Mouse (Mus musculus) Patski (cell line): ENCODE data around the gene Nol4l. TPM values are rescaled to one million over a fixed set of nuclear protein-coding genes. Genes with fewer than 3 reads are reported as not detected.
A peak's percentile ranks its signal among the peaks of the same experiment; 100 is the strongest.

Experiments used
- ATAC-seq: fragments of 100-300 bp; one replicate; pipeline ENCODE4 v1.8.0; 2021
- CTCF ChIA-PET: fragments of 350-600 bp; sonication (Branson Sonifier 250); formaldehyde crosslinking; loops from one replicate; lab custom pipeline; 2022; ENCODE audit warnings: inconsistent platforms; lab: Charles Lee
- POLR2A ChIA-PET: fragments of 350-600 bp; sonication (Branson Sonifier 250); formaldehyde crosslinking; loops from one replicate; lab custom pipeline; 2022; ENCODE audit warnings: antibody characterized with exemption, inconsistent platforms; lab: Charles Lee
- DNase-seq: peaks from one replicate; pipeline ENCODE4 v3.0.0-alpha.2; 2011; ENCODE audit warnings: low read depth, low spot score
- H3K27me3 ChIP-seq: fragments of 371-371 bp; one replicate; pipeline ENCODE4 v1.5.1; 2021
- CTCF ChIP-seq: fragments of 100-300 bp; IDR thresholded peaks from one replicate; pipeline ENCODE4 v1.5.1; 2021
- in situ Hi-C: fragments of 300-500 bp; cut with MboI; formaldehyde crosslinking; loops from 3 replicates; pipeline ENCODE4 v1.11.1; 2018; ENCODE audit warnings: low pct_unique_long_range_greater_than_20kb, mixed read lengths
- polyA plus RNA-seq: library from polyadenylated mRNA; unstranded; gene quantifications from one replicate; pipeline ENCODE4 v1.2.3, GENCODE M21; 2021

The Nol4l gene
- polyA plus RNA-seq, 1 experiment from 2014 or later: 17.8 TPM

GRCm38 (mm10) chr2:153546471-153546870 is 16.7 kb upstream of the Nol4l start:
- DNase-seq: no peak
- no peaks in the 10 kb centered on the region for H3K27me3 ChIP-seq
- TF ChIP-seq CTCF: no peak
- in situ Hi-C loops: no loop called here
- ChIA-PET CTCF (no interaction called here), POLR2A (no interaction called here)
- no peak for ATAC-seq

- no peak for TF ChIP-seq CTCF
- in situ Hi-C loops: no loop called here
- DNase-seq (no peak), ATAC-seq (no peak)
- ChIA-PET CTCF (no interaction called here), POLR2A (no interaction called here)
- no peaks in the 10 kb centered on the region for H3K27me3 ChIP-seq
Measured at GRCm38 (mm10) chr2:153544771-153545170, 15.0 kb upstream of the Nol4l start.

GRCm38 (mm10) chr2:153543911-153544730 is 14.3 kb upstream of the Nol4l start:
- no peaks in the 10 kb centered on the region for H3K27me3 ChIP-seq
- DNase-seq: no peak
- TF ChIP-seq CTCF: no peak
- ChIA-PET POLR2A (no interaction called here), CTCF (no interaction called here)
- in situ Hi-C loops: no loop called here
- no peak for ATAC-seq

- ATAC-seq: peak; percentile 45
- no peak for DNase-seq
- CTCF ChIA-PET: no interaction called here
- POLR2A ChIA-PET: no interaction called here
- no peak for TF ChIP-seq CTCF
- in situ Hi-C loops: no loop called here
- H3K27me3 ChIP-seq: no peaks in the 10 kb centered on the region
Measured at GRCm38 (mm10) chr2:153542936-153543668, 13.3 kb upstream of the Nol4l start.

GRCm38 (mm10) chr2:153538898-153539297 is 9.1 kb upstream of the Nol4l start:
- ATAC-seq (no peak), DNase-seq (no peak)
- in situ Hi-C loops: no loop called here
- CTCF ChIA-PET: interaction anchor here (1.2 kb wide), 2 partner anchors 47 to 391 kb away, joined by 3 read pairs; no protein-coding TSS in a partner anchor
- TF ChIP-seq CTCF: no peak
- no peaks in the 10 kb centered on the region for H3K27me3 ChIP-seq
- POLR2A ChIA-PET: interaction anchor here (1.1 kb wide), 1 partner anchor 10 kb away, joined by 3 read pairs; no protein-coding TSS in a partner anchor

- ChIA-PET CTCF (no interaction called here), POLR2A (no interaction called here)
- TF ChIP-seq CTCF: no peak
- no peak for DNase-seq
- in situ Hi-C loops: loop anchor here (5.0 kb wide), 2 partner anchors 43 to 52 kb away; no protein-coding TSS in a partner anchor
- peaks cover 14% of the 10 kb centered on the region for H3K27me3 ChIP-seq
- ATAC-seq: no peak
Measured at GRCm38 (mm10) chr2:153533981-153534380, 4.2 kb upstream of the Nol4l start.

GRCm38 (mm10) chr2:153530948-153531347 is 1.2 kb upstream of the Nol4l start:
- TF ChIP-seq CTCF: no peak
- CTCF ChIA-PET: no interaction called here
- DNase-seq: no peak
- in situ Hi-C loops: loop anchor here (5.0 kb wide), 2 partner anchors 46 to 49 kb away; no protein-coding TSS in a partner anchor
- ATAC-seq: no peak
- H3K27me3 ChIP-seq: peaks cover 14% of the 10 kb centered on the region
- POLR2A ChIA-PET: no interaction called here

- no peak for DNase-seq
- TF ChIP-seq CTCF: no peak
- CTCF ChIA-PET: no interaction called here
- POLR2A ChIA-PET: interaction anchor here (0.8 kb wide), 1 partner anchor 41 kb away, joined by 3 read pairs; no protein-coding TSS in a partner anchor
- peaks cover 14% of the 10 kb centered on the region for H3K27me3 ChIP-seq
- peak; percentile 36 for ATAC-seq
- in situ Hi-C loops: no loop called here
Measured at GRCm38 (mm10) chr2:153529365-153529781, 398 bp downstream of the Nol4l start.

- ChIA-PET CTCF (no interaction called here), POLR2A (interaction anchor here (0.7 to 0.8 kb wide), 2 partner anchors 40 to 43 kb away, joined by 3 to 4 read pairs; no protein-coding TSS in a partner anchor)
- DNase-seq (no peak), ATAC-seq (peak; percentile 37)
- TF ChIP-seq CTCF: no peak
- in situ Hi-C loops: no loop called here
- H3K27me3 ChIP-seq: peaks cover 14% of the 10 kb centered on the region
Measured at GRCm38 (mm10) chr2:153528571-153529364, 1.0 kb downstream of the Nol4l start.
